Mouse (Mus musculus) ovary, postnatal 14 days (tissue): ENCODE data around the gene Slc22a23.

ENCODE experiments used
- DNase-seq: peaks from one replicate; pipeline ENCODE4 v3.0.0; 2022; ENCODE audit warnings: low spot score

The Slc22a23 gene

DNA sequence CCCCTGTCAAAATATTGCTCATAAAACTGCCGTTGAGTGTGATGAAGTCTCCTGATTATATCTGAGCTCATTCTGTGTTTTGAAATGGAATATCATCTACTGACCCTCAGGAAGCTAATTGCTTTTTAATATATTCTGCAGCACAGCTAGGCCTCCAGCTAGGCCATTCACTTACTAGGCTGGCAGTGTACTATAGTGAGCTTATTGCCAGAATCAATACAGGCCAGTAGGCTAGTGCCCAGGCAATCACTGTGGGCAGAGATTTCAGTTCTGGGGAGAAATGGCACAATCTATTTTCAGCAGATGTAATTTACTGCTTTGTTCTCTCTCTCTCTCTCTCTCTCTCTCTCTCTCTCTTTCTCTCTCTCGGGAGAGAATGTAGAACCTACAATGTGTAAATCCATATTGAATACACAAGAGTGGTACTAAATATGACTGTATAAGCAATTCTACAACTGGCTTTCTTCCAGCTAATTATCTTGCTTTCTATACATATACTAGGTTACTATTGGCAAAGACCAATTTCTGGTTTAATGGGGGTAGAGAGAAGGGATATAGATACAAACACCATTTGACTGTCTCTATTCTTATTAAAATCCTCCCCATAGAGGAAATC, 75.5 kb downstream of the Slc22a23 start:
- no peak for DNase-seq

DNA sequence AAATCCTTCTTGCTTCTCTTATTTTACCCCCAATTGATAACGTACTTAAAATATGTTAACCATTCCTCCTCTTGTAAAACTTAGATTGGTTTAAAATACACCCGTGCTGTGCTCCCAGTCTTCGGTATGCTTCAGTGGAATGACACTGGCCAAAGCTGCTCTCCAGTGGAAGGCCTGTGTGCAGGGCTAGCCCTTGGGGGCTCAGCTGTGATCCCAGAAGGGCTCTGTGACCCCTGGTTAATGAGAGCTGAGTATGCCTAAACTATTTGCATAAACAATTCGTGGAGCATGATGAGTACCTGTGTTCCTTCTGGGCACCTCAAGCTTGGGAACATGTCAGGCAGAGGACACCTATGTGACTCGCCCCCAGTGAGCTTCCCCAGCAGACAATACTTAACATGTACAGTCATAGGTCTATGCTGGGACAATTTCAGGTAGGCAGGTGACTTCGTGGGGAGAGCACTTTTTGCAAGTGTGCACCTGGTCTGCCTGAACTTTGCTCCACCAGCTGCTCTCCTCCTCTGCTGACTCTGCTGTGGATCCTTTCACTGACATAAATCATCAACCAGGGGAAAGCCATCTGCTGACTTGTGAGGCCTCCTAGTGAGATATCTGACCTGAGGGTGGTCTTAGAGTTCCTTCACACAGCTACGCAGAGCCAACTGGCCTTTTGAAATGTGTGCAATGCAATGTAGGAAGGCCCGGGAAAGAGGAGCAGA, 77.9 kb downstream of the Slc22a23 start:
- no peak for DNase-seq

DNA sequence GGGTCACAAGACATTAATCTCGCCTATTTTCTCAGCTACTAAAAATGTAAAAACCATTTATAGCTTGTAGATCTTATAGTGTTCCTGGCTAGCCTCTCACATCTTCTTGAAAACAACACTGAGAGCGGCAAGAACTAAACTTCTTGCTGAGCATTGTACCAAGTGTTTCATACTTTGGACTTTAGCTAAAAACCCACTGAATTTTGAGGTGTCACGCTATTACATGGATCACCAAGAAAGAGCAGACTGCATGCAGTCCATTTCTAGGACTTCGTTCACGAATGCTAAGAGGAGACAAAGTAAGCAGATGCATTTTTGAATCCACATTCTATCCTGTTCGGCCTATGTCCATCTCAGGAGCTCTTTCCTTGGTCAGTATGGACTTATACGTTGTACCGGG, 78.9 kb downstream of the Slc22a23 start:
- DNase-seq = no peak

DNA sequence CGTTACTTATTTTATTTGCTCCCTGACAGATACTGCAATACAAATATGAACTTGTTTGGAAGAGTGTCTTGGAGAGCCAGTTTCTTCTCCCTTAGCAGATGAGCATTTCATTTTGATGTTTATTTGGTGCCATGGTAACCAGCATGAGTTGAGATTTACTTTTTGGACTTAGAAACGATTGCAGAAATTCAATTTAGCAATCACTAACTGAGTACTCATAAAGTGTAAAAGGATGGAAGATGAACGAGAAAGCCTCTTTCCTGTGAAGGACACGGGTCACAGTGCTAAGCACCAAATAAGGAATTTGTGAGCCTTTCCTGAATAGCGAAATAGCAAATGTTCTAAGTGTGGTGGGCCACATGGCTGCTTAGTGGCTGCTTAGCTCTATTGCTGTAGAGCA, 79.4 kb downstream of the Slc22a23 start:
- no peak for DNase-seq

DNA sequence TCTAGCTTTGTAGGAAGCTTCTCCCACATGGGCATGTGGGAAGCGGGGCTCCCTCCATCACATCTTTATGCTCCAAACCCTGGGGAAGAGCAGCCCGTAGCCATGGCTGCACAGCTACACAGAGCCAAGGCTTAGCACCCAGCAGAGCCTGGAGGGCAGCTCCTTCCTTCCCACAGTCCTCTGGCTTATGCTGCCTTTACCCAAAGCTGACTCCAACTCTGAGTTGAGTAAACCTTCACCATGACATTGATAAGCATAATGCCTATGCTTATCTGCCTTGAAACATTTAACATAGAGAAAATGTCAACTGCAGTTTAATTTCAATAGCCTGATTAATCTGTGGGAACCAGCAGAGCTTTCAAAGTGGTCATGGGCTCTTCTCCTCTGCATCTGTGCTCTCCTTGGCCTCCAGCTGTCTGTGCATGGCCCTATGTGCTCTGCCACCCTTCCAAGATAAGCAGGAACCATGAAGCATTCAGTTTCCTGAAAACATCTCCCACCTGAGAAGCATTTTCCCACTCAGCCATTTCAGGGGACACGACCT, 79.9 kb downstream of the Slc22a23 start:
- DNase-seq = no peak

DNA sequence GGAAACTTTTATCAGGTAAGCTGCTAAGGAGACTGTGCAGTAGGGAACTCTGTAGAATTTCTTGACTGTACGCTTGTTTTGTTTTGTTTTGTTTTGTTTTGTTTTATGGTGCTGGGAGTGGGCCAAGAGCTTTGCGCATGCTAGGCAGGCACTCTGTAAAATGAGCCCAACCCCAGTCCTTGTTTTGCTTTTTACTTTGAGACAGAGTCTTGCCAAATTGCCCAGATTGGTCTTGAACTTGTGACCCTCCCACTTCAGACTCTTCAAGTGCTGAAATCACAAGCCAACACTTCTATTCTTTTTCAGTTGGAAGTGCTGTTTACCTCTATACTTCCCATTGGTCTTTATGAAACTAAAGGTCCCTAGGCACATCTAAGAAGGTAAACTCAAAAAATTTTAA, 80.5 kb downstream of the Slc22a23 start:
- DNase-seq = peak; percentile 12

DNA sequence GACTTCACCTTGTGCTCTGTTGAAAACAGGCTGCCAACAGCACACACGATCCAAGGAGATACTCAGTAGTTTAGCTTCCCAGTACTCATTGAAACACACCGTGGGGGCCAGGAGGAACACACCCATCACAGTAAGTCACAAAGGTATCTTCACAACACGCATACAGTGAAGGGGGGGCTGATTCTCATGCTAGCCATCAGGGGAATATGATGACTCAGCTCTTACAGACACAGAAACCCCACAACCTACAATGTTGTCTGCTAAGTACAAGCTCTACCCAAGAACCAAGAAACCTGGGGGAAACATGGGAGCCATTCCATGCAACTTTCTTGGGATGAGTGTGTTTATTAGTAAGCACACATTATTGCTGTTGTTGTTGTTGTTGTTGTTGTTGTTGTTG, 86.2 kb downstream of the Slc22a23 start:
- DNase-seq = no peak

DNA sequence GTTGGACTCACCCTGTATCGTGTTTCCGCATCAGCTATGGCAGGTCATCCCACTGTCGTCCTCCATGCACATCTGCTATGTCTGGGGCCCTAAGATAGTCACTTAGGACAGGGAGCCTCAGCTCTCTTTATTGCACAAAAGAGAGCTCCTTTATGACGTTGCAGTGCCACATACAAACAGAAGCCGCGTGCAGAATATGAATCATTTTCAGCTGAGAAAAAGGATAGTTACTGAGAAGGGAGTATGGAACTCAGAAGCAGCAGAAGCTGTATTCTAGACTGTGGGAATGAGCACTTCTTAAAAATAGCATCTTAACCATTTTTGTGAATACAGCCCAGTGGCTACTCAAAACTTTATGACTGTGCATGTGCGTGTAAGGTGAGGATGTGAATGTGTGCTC, 87.8 kb downstream of the Slc22a23 start:
- DNase-seq = no peak

DNA sequence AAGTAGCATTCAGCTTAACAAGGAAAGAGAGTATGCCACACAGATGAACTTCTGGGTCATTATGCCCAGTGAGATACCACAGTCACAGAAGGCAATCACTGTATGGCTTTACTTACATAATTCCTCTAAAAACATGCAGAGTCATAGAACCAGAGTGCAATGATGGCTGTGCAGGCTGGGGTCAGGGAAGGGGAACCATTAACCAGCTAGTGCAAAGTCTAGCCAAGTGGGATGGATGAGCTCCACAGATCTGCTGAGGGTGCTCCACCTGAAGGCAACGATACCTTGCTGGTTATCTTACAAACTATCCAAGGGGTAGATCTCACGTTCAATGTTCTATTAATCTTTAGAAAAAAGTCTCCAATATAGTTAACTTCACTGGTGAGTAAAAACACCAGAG, 88.3 kb downstream of the Slc22a23 start:
- no peak for DNase-seq

DNA sequence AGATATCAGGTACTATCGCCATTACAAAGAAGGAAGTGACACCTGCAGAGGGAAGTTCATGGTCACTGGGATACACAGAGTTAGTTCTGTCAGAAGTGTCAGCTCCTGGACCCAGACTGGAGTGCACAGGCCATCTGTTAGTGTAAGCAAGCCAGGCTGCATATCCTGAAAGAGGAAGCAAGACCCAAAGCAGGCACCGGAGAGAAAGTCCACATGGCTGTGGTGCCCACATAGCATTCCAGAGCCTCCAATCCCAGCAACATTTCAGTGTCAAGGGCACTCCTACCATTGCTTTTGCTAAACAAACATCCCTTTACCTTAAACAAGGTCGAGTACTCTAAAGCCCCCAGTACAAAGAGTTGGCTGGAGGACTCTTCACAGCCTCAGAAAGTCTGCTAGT, 89.7 kb downstream of the Slc22a23 start:
- no peak for DNase-seq

DNA sequence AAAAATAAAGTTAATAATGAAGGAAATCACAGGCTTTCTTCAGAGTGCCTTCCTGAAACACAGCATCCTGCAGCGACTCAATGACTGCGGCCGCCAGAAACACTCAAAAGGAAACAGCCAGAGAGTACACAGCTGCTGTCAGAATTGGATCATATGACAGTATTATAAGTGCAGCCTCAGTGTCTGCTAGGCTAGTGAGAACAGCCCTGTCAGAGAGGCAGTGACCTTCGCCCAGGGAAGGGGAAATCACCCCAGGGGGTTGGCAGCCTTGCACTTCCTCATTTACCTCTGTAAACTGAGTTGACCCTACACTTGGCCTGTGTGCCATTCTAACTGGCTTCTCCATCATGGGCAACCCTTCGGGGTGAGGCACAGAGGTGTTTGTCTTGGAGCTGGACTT, 90.3 kb downstream of the Slc22a23 start:
- DNase-seq = no peak

DNA sequence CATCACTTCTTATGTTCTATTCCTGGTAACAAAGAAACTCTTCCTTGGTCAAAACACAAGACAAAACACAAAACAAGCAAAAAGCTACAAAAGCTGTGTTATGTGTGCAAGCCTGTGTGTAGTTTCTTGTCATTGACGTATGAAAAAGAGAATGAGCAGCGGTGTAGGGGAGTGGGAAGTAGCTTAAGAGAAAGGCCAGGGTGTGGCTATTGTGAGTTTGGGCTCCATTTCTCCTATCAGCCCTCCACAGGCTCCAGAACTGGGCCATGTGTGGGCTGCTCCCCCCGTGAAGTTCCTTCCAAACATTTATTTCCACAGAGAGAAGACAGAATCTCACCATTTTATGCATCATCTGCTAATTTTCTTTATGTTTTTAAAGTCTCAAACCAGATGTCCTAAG, 91.2 kb downstream of the Slc22a23 start:
- DNase-seq = no peak

DNA sequence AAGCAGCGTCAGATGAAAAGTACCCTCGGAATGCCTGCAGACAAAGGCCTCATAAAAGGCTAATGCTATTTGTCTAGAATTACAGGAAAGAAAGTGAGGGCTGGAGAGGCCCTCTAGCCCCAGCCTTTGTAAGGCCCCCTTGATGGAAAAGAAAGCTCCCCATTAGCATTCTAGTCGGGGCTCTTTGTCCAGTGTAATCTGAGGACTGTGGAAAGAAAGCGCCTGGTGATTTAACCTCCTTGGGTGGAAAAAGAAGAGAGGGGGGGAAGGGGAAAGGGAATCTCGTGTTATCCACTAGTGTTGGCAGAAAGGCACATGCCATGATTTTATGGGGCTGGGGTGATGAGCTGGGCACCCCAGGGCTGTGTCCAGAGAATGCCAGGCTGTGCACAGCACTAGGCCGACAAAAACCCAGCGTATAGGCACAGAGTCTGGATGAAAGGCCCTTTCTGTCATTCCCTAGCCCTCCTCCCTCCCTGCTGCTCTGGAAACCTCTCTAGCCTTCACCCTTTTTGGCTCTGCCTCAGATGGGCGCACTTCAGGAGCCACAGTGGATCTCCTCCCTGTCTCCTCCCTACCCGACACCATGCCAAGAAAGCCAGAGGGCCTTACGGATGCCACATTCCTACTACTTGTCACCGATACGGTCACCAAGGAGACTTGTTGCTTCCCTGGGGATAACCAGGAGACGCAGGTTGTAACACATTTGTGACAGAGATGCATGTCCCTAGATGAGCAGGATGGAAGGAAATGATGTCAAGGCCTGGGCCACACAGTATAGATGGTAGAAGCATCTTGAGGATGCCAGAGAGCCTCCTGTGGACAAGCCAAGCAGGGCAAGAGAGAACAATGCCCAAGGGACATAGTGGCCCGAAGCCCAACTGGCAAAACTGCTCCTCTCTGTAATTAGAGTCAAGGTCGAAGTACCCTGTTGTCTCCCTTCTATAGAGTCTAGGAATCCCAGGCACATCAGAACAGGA, 95.8 kb downstream of the Slc22a23 start:
- DNase-seq = no peak

DNA sequence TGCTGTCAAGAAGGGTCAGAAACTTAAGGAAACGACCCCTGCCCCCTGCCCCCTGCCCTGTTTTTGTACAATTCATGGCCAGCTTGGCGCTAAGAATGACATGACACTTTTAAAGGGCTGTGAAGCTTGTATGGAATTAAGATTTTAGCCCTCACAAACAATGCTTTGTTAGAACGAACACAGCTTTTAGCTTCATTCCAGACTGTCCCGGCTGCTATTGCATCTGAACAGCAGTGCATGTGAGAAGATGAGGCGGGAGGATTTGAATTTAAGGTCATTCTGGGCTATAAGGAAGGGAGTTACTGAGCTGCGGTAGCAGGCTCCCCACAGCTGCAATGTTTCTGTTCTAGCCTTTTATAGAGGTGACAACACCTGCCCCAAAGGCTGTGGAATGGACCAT, 96.9 kb downstream of the Slc22a23 start:
- DNase-seq = no peak

DNA sequence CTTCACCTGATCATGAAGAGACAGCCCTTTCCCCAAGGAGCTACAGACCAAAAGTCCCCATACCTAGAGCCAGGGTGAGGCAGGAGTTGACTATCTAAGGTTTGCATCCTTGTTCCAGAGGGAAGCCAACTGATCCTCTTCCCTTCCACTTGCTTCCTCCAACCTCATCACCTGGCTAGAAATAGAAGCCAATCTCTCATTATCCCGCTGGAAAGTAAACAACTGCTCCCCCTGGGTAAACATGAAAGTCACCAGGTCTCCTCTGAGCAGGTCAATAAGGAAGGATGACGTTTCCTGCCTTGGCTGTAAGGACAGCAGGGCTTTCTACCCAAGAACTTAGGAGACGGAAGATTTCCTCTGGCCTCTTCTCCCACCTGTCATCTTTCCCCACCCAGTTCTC, 98.2 kb downstream of the Slc22a23 start:
- no peak for DNase-seq

DNA sequence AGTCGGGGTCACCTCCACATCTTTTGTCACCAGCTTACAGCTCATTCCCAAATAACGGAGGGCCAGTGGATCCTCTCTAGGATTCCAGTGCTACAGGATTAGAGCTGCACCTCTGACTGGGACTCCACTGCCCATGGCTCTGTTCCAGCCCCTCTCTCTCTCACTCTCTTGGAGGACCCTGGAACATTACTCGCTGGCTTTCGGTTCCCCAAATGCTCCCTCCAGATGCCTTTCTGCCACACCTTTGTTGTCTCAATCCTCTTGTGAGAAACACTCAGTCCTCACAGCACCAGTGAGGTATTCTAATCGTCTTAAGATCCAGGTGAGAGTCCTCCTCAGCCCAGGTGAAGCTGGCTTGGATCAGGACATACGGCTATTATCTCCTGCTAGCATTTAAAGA, 99.8 kb downstream of the Slc22a23 start:
- no peak for DNase-seq

DNA sequence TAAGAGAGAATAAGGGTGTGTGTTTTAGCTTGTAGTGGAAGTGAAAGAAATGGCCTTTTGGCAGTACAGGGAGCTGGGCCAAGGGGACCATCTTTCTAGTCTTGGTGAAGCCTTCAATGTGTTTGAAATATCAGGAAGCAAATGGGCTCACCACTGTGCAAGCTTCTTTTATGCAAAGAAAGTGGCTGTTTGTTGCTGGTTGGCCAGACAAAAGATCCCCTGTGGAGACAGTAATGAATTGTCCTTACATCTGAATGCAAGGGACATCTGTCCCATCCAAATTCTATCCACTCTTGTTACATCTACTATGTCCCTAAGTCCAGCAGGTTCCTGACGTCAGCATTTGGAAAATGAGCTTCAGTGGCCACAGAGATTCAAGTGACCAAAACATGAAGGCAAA, 100.8 kb downstream of the Slc22a23 start:
- DNase-seq = no peak

DNA sequence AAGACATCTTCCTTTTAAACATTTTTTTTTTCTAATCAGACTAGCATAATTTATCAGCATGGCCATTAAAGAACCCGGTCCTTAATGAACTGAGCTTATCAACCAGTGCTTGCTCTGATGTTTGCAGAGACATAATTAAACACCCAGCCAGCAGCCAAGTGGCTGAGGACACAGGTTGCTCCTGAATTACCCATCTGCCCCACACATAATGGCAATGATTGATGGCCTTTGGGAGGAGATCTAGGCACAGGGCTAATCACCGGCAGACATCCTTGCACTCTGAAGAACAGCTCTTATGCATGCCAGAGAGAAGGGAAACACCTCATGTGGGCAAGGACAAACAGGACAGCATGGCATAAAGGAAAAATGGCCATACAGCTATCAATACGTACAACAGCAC, 102.8 kb downstream of the Slc22a23 start:
- DNase-seq = no peak

DNA sequence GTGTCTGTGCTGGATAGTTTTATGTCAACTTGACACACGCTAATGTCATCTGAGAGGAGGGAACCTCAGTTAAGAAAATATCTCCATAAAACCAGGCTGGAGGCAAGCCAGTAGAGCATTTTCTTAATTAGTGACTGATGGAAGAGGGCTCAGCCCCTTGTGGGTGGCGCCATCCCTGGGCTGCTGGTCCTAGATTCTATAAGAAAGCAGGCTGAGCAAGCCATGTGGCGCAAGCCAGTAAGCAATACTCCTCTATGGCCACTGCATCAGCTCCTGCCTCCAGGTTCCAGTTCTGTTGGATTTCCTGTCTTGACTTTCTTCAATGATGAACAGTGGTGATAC, 104.9 kb downstream of the Slc22a23 start:
- no peak for DNase-seq

DNA sequence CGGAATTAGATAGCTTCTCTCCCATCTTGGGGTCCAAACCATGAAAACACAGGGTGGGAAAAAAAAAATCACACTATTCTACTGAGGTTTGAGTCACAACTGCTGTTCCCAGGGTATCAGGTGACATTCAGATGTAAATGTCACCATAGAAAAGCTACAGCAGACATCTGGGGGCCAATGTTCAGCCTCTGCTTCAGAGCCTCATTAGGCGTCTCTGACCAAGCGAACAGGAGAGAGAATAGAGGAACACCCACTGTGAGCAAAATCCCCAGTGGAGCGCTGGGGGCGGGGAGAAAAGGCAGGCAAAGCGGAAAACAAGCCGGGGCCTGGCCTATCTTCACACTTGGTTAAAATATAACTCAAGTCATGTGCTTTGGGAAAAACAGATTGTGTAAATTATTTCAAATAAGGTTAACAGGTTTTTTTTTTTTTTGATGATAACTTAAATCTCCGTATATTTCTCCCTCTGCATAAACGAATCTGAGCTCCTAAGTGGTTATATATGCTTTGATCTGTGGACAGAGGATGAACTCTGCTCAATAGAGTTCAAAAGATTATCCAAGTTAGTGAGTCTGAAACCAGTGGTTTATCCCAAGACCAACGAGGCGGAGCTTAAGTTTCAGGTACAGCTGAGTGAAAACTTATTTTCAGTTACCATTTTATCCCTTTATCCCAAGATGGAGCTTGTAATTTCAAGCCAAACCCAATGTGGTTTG, 105.5 kb downstream of the Slc22a23 start:
- no peak for DNase-seq

DNA sequence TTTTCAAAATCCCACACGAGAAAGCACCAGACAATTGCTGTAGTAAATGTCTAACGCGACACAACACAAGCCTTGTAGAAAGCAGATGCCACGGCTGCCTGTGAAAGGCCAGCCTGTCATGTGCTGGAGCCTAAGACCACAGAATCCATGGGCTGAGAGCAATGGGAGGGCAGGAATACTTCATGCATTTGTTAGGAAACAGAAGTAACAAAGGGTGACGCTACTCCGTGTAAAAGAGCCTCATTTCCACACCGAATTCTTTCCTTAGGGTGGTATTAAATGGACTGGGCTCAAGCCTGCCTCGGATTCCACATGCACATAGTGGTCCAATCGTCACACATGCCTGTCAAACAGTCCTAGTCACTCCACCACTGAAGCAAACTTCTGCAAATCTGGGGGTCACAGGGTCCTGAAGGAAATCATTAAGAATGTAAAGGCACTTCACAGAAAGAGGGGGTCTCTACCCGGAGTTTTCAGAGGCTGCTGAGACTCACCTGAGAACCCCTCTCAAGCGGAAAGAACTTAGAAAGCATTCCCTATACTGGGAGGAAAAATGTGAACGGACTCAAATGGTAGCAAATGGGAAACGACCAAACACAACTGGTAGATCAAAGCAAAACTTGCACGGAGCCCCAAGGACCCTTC, 106.2 kb downstream of the Slc22a23 start:
- no peak for DNase-seq

DNA sequence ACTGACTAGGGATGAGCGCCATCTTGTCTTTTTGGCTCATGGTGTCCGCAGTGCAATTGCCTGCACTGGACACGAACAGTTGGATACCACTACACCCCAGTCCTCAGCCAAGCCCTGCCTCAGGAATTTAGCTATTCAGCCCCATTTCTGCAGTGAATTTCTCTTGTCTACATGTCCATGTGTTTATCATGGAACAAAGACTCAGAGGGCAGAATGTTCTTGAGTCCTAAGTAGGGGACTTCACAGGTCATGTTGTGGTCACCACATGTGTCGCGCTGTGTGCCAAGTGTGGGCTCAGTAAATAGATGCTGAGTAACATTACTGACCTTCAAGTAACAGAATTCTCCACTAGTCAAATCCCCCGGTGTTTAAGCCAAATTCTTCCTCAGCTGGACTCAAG, 109.9 kb downstream of the Slc22a23 start:
- no peak for DNase-seq
